Mouse (Mus musculus): ENCODE data around the gene Elp1. TPM values are rescaled to one million over a fixed set of nuclear protein-coding genes. Genes with fewer than 3 reads are reported as not detected.

Gene Elp1
- polyA plus RNA-seq, 1 experiment from 2014 or later = 92.9 TPM

DNA sequence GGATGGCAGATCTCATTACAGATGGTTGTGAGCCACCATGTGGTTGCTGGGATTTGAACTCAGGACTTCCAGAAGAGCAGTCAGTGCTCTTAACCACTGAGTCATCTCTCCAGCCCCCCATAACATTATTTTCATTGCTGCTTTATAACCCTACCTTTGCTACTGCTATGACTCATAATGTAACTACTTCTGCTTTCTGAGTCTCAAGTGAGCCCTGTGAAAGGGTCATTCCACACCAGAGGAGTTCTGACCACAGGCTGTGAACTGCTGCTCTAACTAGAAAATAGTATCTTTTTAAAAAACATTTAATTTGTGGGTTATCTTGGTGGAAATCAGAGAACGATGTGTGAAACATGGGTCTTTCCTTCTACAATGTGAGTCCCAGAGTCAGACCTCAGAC is 44.4 kb downstream of the Elp1 start:
- no peak for DNase-seq (ENCODE audit: low spot score)
- 93% methylated on average over 1 of the region's 1 CpGs for WGBS
- Histone ChIP-seq H3K27me3 (replicated peaks; ENCODE audit: low read depth, poor library complexity, severe bottlenecking) (no peaks in the 10 kb centered on the region), H3K27ac (replicated peaks) (no peak overlapping the region), H3K4me3 (no peak overlapping the region), H3K4me1 (no peaks in the 10 kb centered on the region), H3K36me3 (replicated peaks) (peaks cover 100% of the 10 kb centered on the region), H3K9me3 (no peaks in the 10 kb centered on the region)

DNA sequence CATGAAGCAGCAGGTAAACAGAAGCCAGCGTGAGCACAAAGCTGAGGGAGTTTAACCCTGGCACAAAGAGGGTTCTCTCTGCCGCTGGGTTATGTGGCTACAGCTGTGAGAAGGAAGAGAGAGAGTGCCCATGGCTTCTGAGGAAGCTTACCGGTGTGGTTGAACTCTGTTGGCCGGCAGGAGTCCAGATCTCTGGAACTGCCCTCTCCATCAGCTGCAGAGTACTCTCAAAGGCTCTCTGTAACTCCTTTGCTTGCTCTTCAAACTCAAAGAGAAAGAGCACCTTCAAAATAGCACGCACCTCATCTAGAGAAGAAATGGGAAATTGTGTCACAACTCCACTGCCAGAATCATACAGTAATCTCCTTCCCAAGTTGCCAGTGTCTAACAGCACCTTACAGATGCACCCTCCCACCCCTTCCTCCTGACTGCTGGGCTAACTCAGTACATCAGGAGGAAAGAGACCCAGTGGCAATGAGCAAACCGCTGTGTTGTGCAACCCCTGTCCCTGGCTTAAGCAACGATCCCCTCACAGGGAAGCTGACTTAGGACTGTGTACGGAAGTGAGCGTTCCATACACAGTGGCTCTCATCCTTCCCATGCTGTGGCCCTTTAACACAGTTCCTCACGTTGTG is 45.0 kb downstream of the Elp1 start:
- Histone ChIP-seq H3K4me1 (no peaks in the 10 kb centered on the region), H3K27me3 (replicated peaks; ENCODE audit: low read depth, poor library complexity, severe bottlenecking) (no peaks in the 10 kb centered on the region), H3K27ac (replicated peaks) (no peak overlapping the region), H3K36me3 (replicated peaks) (peaks cover 99% of the 10 kb centered on the region), H3K9me3 (no peaks in the 10 kb centered on the region), H3K4me3 (no peak overlapping the region)
- WGBS = 95% methylated on average over 10 of the region's 10 CpGs
- DNase-seq (ENCODE audit: low spot score) = no peak

DNA sequence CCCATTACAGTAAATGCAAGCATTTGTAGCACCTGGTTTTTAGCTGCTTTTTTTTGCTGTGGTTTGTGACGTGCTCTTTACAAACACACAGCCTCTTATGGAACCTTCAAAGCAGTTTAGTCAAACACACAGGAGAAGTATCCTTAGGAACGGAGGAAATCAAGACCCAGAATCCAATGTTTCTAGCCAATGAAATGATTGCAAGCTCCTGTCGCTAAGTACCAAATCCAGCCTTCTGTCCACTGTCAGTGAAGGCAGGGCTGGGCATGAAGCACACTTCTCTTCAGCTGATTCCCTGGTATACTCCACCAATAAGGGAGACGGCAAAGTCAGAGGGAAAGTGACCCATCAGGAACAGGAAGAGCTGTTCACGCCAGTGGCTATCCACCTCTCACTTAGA is 46.1 kb downstream of the Elp1 start:
- no peaks in the 10 kb centered on the region for H3K4me1 ChIP-seq
- no peaks in the 10 kb centered on the region for H3K9me3 ChIP-seq
- no peak overlapping the region for H3K4me3 ChIP-seq
- H3K36me3 ChIP-seq (replicated peaks) = peaks cover 99% of the 10 kb centered on the region
- no peaks in the 10 kb centered on the region for H3K27me3 ChIP-seq (replicated peaks; ENCODE audit: low read depth, poor library complexity, severe bottlenecking)
- 90% methylated on average over 5 of the region's 5 CpGs for WGBS
- DNase-seq (ENCODE audit: low spot score) = no peak
- no peak overlapping the region for H3K27ac ChIP-seq (replicated peaks)

DNA sequence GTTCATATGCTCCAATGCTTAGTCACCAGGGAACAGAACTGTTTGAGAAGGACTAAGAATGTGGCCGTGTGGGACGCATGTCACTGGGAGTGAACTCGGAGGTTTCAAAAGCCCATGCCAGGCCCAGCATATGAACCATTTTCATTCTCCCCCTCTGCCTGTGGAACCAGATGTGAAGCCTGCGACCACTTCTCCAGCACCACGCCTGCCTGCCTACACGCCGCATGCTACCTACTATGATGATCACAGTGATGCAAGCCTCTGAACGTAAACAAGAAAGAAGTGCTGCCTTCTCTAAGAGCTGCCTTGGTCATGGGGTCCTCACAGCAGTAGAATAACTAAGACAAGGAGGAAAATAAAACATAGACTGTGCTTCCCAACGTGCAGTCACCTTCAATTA is 54.7 kb downstream of the Elp1 start:
- Histone ChIP-seq H3K4me1 (no peaks in the 10 kb centered on the region), H3K36me3 (replicated peaks) (peaks cover 90% of the 10 kb centered on the region), H3K4me3 (no peak overlapping the region), H3K27me3 (replicated peaks; ENCODE audit: low read depth, poor library complexity, severe bottlenecking) (no peaks in the 10 kb centered on the region), H3K27ac (replicated peaks) (no peak overlapping the region), H3K9me3 (no peaks in the 10 kb centered on the region)
- 94% methylated on average over 9 of the region's 9 CpGs for WGBS
- no peak for DNase-seq (ENCODE audit: low spot score)

DNA sequence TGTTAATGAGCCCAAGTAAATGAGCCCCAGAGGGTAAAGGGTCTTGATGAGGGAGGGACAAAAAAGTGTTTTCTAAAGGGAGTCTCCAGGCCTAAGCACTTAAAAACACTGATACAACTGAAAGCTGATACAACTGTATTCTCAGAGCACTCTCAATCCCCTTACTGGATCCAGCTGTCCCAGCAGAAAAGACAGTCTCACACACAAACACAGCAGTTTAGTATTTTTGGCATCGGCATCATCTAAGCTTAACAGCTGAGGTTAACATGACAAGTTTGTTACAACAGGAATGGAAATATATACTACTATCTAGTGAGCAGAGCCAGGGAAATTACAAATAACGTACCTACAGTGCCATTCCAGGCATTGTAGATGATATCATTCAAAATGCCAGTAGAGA is 55.8 kb downstream of the Elp1 start:
- no peak for DNase-seq (ENCODE audit: low spot score)
- 94% methylated on average over 2 of the region's 2 CpGs for WGBS
- Histone ChIP-seq H3K27ac (replicated peaks) (no peak overlapping the region), H3K4me3 (no peak overlapping the region), H3K9me3 (no peaks in the 10 kb centered on the region), H3K36me3 (replicated peaks) (peaks cover 80% of the 10 kb centered on the region), H3K4me1 (no peaks in the 10 kb centered on the region), H3K27me3 (replicated peaks; ENCODE audit: low read depth, poor library complexity, severe bottlenecking) (no peaks in the 10 kb centered on the region)

DNA sequence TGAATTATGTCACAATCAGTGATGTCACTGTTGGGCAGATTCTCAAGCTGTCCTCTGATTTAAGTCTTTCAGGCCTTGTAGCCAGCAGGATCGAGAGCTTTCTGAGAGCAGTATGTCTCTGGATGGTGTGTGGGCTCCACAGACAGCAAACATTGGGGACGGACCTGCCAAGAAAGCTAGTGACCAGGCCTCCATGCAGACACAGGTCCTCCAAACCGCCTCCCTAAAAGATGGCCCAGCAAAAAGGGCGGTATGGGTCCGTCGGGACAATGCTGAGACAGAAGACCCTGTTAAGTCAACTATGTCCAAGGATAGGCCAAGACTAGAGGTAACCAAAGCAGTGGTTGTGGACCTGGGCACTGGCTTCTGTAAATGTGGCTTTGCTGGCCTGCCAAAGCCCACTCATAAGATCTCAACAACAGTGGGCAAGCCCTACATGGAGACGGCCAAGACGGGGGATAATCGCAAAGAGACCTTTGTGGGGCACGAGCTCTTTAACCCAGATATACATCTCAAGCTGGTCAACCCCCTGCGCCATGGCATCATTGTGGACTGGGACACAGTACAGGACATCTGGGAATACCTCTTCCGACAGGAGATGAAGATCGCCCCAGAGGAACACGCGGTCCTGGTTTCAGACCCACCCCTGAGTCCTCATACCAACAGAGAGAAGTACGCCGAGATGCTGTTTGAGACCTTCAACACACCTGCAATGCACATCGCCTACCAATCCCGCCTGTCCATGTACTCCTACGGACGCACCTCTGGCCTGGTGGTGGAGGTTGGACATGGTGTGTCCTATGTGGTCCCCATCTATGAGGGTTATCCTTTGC is 58.6 kb downstream of the Elp1 start, which contains the start of gene Actl7a:
Gene Actl7a (plus strand): TSS at position 51 of the 833 bp plus-strand sequence.
- H3K36me3 ChIP-seq (replicated peaks) = peaks cover 52% of the 10 kb centered on the region
- H3K27ac ChIP-seq (replicated peaks) = no peak within 1 kb of the TSS
- no peaks in the 10 kb centered on the region for H3K27me3 ChIP-seq (replicated peaks; ENCODE audit: low read depth, poor library complexity, severe bottlenecking)
- H3K4me1 ChIP-seq = no peaks in the 10 kb centered on the region
- DNase-seq (ENCODE audit: low spot score) = no peak
- WGBS = 96% methylated on average over 21 of the region's 21 CpGs
- no peaks in the 10 kb centered on the region for H3K9me3 ChIP-seq
- no peak within 1 kb of the TSS for H3K4me3 ChIP-seq

DNA sequence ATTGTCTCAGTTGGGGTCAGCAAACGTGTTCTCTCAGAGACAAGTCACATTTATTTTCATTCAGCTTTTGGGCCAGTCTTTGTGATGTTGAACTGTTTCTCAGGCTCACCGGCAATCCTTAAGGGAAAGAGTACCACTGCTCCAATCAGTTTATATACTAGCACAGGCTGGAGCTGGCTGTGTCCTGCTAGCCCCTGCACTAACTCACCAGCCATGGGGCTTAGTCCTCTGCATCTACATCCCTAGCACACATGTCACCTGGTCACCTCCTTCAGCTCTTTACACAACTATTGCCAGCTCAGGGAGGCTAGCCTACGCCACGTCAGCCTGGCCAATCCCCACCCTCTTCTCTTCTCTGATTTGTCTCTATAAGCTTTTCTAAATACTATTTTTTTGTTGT is 59.4 kb downstream of the Elp1 start:
- peaks cover 44% of the 10 kb centered on the region for H3K36me3 ChIP-seq (replicated peaks)
- 84% methylated on average over 4 of the region's 4 CpGs for WGBS
- DNase-seq (ENCODE audit: low spot score) = no peak

DNA sequence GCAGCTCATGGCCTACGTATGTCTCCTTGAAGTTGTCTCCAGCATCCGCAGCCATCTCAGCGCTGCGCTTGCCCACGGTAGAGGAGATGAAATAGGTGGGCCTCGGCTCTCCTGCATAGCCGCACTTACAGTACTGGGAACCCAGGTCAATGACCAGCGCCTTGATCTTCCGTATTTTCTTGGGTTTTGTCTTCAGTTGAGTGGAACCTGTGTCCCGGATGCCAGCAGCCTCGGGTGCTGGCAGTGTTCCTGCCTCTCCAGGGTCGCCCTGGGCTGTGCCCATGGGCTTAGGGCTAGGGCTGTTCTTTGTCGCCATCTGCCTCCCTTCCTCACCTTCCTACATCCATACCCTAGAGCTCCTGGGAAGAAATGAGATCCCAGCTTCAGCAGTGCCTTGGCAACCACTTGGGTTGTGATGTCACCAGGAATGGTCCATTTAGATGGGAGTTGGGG is 61.1 kb downstream of the Elp1 start, which contains the start of gene Actl7b:
Gene Actl7b (minus strand): TSS at position 403 of the 453 bp plus-strand sequence.
- H3K4me1 ChIP-seq = no peaks in the 10 kb centered on the region
- no peaks in the 10 kb centered on the region for H3K9me3 ChIP-seq
- no peak within 1 kb of the TSS for H3K27ac ChIP-seq (replicated peaks)
- DNase-seq (ENCODE audit: low spot score) = no peak
- H3K27me3 ChIP-seq (replicated peaks; ENCODE audit: low read depth, poor library complexity, severe bottlenecking) = no peaks in the 10 kb centered on the region
- 93% methylated on average over 13 of the region's 13 CpGs for WGBS
- no peak within 1 kb of the TSS for H3K4me3 ChIP-seq
- H3K36me3 ChIP-seq (replicated peaks) = peaks cover 28% of the 10 kb centered on the region

More for the DNA sequence above, 59.4 kb downstream of the Elp1 start:
- Histone ChIP-seq H3K27me3 (replicated peaks; ENCODE audit: low read depth, poor library complexity, severe bottlenecking) (no peaks in the 10 kb centered on the region), H3K4me3 (no peak overlapping the region), H3K4me1 (no peaks in the 10 kb centered on the region), H3K27ac (replicated peaks) (no peak overlapping the region), H3K9me3 (no peaks in the 10 kb centered on the region)

DNA sequence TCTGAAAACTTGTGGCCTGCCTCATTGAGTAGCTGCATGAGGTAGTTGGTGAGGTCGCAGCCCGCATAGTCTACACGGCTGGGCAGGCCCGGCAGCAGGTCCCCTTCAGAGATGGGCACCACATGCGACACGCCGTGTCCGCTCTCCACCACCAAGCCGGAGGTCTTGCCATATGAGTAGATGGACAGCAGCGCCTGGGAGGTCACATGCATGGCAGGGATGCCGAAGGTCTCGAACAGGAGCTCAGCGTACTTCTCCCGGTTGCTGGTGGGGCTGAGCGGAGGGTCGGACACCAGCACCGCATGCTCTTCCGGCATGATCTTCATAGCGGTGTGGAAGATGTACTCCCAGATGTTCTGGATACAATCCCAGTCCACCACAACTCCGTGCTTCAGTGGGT is 61.5 kb downstream of the Elp1 start:
- no peaks in the 10 kb centered on the region for H3K4me1 ChIP-seq
- no peaks in the 10 kb centered on the region for H3K27me3 ChIP-seq (replicated peaks; ENCODE audit: low read depth, poor library complexity, severe bottlenecking)
- 96% methylated on average over 20 of the region's 20 CpGs for WGBS
- H3K36me3 ChIP-seq (replicated peaks) = peaks cover 23% of the 10 kb centered on the region
- no peak overlapping the region for H3K27ac ChIP-seq (replicated peaks)
- no peak overlapping the region for H3K4me3 ChIP-seq
- DNase-seq (ENCODE audit: low spot score) = no peak
- no peaks in the 10 kb centered on the region for H3K9me3 ChIP-seq

DNA sequence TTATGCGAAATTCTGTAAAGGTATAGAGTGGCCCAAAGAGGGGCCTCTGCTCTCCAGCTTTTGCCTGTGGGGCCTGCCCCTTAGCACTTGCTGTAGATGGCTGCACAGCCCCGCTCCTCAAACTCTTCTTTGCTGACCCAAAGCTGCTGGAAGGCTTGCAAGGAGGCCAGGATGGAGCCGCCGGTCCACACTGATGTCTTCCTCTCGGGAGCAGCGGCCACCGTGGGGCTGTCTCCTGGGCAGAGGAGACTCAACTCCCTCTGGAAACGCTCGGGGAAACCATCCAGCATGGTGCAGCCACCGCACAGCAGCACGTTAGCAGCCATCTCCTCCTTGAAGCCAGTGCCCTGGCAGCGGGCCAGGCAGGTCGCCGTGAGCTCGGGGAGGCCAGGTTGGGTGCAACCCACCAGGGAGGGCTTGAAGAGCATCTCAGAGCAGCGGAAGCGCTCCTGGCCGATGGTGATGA is 62.1 kb downstream of the Elp1 start, which contains the start of gene Gm26657:
Gene Gm26657 (plus strand): TSS at position 51 of the 466 bp plus-strand sequence.
- 92% methylated on average over 18 of the region's 18 CpGs for WGBS
- H3K4me1 ChIP-seq = no peaks in the 10 kb centered on the region
- no peak for DNase-seq (ENCODE audit: low spot score)
- H3K27me3 ChIP-seq (replicated peaks; ENCODE audit: low read depth, poor library complexity, severe bottlenecking) = no peaks in the 10 kb centered on the region
- peaks cover 18% of the 10 kb centered on the region for H3K36me3 ChIP-seq (replicated peaks)
- H3K27ac ChIP-seq (replicated peaks) = no peak within 1 kb of the TSS
- H3K4me3 ChIP-seq = no peak within 1 kb of the TSS
- H3K9me3 ChIP-seq = no peaks in the 10 kb centered on the region

DNA sequence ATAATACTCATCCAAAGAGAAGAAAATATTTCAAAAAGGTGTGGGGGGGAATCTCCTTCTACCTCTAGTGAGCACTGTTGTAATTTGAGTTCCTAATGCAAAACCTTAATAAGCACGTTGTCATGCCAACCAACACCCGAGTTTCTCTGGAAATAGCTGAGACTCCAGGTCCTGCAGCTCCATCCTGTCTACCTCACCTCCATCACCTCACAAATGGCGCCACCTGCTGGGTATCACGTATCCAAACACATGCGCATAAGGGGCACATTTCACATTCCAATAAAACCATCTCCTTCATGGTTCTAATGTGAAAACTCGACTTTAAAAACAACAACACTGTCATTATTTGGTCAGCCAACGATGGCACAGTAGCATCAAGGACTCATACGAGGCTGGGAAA is 76.3 kb downstream of the Elp1 start:
- WGBS = 57% methylated on average over 8 of the region's 8 CpGs

DNA sequence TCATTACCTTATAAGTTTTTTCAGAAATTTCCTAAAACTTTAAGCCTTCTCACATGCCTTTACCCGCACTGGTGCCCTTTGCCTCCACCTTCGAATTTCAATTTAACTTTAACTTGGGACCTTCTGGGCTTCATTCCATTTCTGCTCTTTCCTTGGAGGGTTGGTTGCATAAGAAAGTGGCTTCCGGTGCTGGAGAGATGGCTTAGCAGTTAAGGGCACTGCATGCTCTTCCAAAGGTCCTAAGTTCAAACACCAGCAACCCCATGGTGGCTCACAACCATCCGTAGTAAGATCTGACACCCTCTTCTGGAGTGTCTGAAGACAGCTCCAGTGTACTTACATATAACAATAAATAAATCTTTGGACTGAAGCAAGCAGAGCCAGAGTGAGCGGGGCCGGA is 78.9 kb downstream of the Elp1 start:
- DNase-seq (ENCODE audit: low spot score) = no peak
- Histone ChIP-seq H3K9me3 (no peaks in the 10 kb centered on the region), H3K4me3 (no peak overlapping the region), H3K27ac (replicated peaks) (no peak overlapping the region), H3K27me3 (replicated peaks; ENCODE audit: low read depth, poor library complexity, severe bottlenecking) (no peaks in the 10 kb centered on the region), H3K36me3 (replicated peaks) (no peaks in the 10 kb centered on the region), H3K4me1 (no peaks in the 10 kb centered on the region)
- WGBS = 91% methylated on average over 6 of the region's 6 CpGs

More for the DNA sequence above, 76.3 kb downstream of the Elp1 start:
- no peak overlapping the region for H3K27ac ChIP-seq (replicated peaks)
- DNase-seq (ENCODE audit: low spot score) = peak; percentile 41
- no peak overlapping the region for H3K4me3 ChIP-seq
- no peaks in the 10 kb centered on the region for H3K4me1 ChIP-seq
- H3K9me3 ChIP-seq = no peaks in the 10 kb centered on the region
- H3K27me3 ChIP-seq (replicated peaks; ENCODE audit: low read depth, poor library complexity, severe bottlenecking) = no peaks in the 10 kb centered on the region
- no peaks in the 10 kb centered on the region for H3K36me3 ChIP-seq (replicated peaks)

DNA sequence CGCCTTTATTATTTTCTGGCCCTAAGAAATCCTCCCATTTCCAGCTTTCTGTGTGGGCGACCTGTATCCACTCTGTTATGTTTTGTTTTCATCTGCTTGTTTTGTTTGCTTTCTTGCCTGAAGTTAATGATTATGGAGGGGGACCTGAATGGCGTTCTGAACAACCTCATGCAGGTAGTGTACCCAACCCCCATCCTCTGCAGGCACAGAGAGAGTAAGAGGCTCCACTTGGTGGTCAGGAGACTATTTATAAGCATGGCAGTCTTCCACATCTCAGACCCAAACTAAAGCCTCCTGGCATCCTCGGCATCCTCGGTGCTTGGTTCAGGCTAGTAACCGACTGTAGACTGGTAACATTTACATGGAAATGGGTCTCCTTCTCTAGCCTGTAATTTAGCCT is 79.8 kb downstream of the Elp1 start:
- H3K4me3 ChIP-seq = no peak overlapping the region
- no peaks in the 10 kb centered on the region for H3K4me1 ChIP-seq
- WGBS = 66% methylated on average over 6 of the region's 6 CpGs
- H3K9me3 ChIP-seq = no peaks in the 10 kb centered on the region
- no peak for DNase-seq (ENCODE audit: low spot score)
- H3K27me3 ChIP-seq (replicated peaks; ENCODE audit: low read depth, poor library complexity, severe bottlenecking) = no peaks in the 10 kb centered on the region
- H3K36me3 ChIP-seq (replicated peaks) = no peaks in the 10 kb centered on the region
- no peak overlapping the region for H3K27ac ChIP-seq (replicated peaks)

Data from embryonic facial prominence, embryonic 10.5 days (tissue).